In the genomic region with DNA sequence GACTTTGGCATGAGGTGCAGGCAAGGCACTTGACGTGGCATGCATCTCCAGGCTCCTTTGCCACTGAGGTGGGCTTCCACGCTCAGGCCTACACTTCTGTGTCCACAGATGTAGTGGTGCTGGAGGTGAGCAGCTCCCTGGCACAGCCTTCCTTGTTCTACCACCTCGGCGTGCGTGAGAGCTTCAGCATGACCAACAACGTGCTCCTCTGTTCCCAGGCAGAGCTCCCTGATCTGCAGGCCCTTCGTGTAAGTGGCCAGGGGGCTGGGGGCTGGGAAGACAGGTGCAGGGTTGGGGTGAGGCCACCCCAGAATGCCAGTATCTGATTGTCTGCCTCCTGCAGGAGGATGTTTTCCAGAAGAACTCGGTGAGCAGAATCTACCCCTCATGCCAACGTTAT, we compare ENCODE assay signal across 16 mouse cellular contexts. TPM values are rescaled to one million over a fixed set of nuclear protein-coding genes. Genes with fewer than 3 reads are reported as not detected.
"Had no signal": no experiment of that assay in that cellular context is flagged by ENCODE, and none has a peak within 500 bp of the region (broad histone marks: within the 10 kb centered on the region; RNA-seq: fewer than 3 reads in every experiment).

No protein-coding gene starts in this region.

- H3K9ac ChIP-seq: limb, embryonic 13.5 days; lung, embryonic 14.5 days; neural tube, embryonic 13.5 days; stomach, embryonic 15.5 days had no signal

- H3K9me3 ChIP-seq: kidney, embryonic 15.5 days; limb, embryonic 13.5 days; liver, embryonic 15.5 days; midbrain, embryonic 10.5 days; neural tube, embryonic 13.5 days; stomach, embryonic 15.5 days had no signal

- H3K27ac ChIP-seq: kidney, embryonic 15.5 days; limb, embryonic 13.5 days; midbrain, embryonic 10.5 days; neural tube, embryonic 13.5 days; stomach, embryonic 15.5 days had no signal

- H3K4me2 ChIP-seq: neural tube, embryonic 13.5 days had no signal

- H3K4me3 ChIP-seq: limb, embryonic 13.5 days; midbrain, embryonic 10.5 days; neural tube, embryonic 13.5 days; stomach, embryonic 15.5 days had no signal

- ATAC-seq: intestine, embryonic 16.5 days had no signal

- H3K36me3 ChIP-seq: kidney, embryonic 15.5 days; limb, embryonic 13.5 days; liver, embryonic 15.5 days; midbrain, embryonic 10.5 days; neural tube, embryonic 13.5 days; stomach, embryonic 15.5 days had no signal

- DNase-seq: kidney, adult 2 months; kidney, postnatal 14 days; left cerebral cortex, postnatal 4 days; lung, embryonic 14.5 days; midbrain, embryonic 14.5 days; retina, postnatal 1 day; right cerebral cortex, postnatal 4 days; thymus, adult 2 months; thymus, postnatal 25 days had no signal

RNA-seq across cellular contexts. Expression of gene Gpr3, which starts 30.4 kb away (rescaled TPM):
- polyA plus RNA-seq: liver, embryonic 15.5 days; lung, embryonic 14.5 days; thymus, adult 2 months had no signal

RNA-seq across cellular contexts. Expression of gene Cd164l2, which starts 30.8 kb away (rescaled TPM):
- polyA plus RNA-seq: liver, embryonic 15.5 days had no signal
